Mouse (Mus musculus) erythroblast, embryonic 14.5 days (primary cell): ENCODE measurements around the gene Lypla2.

Experiments
- GATA1 ChIP-seq: IDR thresholded peaks from 2 replicates; pipeline ENCODE4 v1.6.1; 2012; ENCODE audit warnings: low read length, inconsistent platforms, mixed read lengths
- TAL1 ChIP-seq: IDR thresholded peaks from 3 replicates; pipeline ENCODE4 v1.6.1; 2012; ENCODE audit warnings: low read length, inconsistent platforms, mixed read lengths

DNA sequence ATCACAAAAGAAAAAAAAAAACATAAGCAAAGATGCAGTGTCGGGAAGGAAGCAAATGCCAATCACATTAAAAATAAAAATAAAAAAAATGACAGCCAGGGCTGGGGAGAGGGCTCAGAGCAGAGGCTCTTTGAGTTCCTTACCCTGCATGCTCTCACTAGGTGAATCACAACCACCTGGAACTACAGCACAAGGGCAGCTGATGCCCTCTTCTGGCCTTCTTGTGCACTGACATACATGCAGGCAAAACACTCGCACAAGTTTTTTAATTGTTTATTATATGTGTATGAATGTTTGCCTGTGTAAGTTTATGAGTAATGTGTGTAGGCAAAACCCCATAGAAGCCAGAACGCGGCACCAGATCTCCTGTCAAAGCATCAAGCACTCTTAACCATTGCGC is 40.6 kb downstream of the Lypla2 start:
- TF ChIP-seq GATA1: no peak
- no peak for TF ChIP-seq TAL1
